Mouse (Mus musculus): ENCODE measurements around the gene Rangrf.

GRCm38 (mm10) chr11:68987365-68987882 lies 12.4 kb upstream of the Rangrf start:
- no peak for TF ChIP-seq POLR2A (IDR thresholded peaks at IDR 0.05; ENCODE audit: insufficient read depth, low read depth, low read length)
- no peak for TF ChIP-seq CTCF (IDR thresholded peaks at IDR 0.05; ENCODE audit: insufficient read depth, low read depth, low read length)

Data from olfactory bulb, adult 2 months (tissue).